Comparison of ENCODE assay signal across 9 mouse cellular contexts in genomic region chr17:12205015-12205693, GRCm38 (mm10).
DNase-seq lines count a peak whose midpoint lies in the region; ATAC-seq lines count a peak whose summit lies in the region.
"Had no signal": no experiment of that assay in that cellular context is flagged by ENCODE, and none has a peak within 500 bp of the region (broad histone marks: within the 10 kb centered on the region; RNA-seq: fewer than 3 reads in every experiment).

No protein-coding gene starts in this region.

- no peaks in the 10 kb centered on the region for H3K36me3 ChIP-seq in forebrain, embryonic 11.5 days (ENCODE audit: control insufficient read depth, insufficient read depth, low read length)
- H3K36me3 ChIP-seq in forebrain, embryonic 16.5 days (ENCODE audit: control insufficient read depth, insufficient read depth) = no peaks in the 10 kb centered on the region
- H3K36me3 ChIP-seq in embryonic facial prominence, embryonic 15.5 days = no peaks in the 10 kb centered on the region
- H3K36me3 ChIP-seq in liver, embryonic 13.5 days = peaks cover 25% of the 10 kb centered on the region

- ATAC-seq in forebrain, embryonic 11.5 days (replicated peaks; ENCODE audit: low FRiP score) = peak; percentile 54
- ATAC-seq in forebrain, embryonic 16.5 days = no peak
- no peak for ATAC-seq in embryonic facial prominence, embryonic 15.5 days (ENCODE audit: insufficient number of reproducible peaks, low FRiP score, low TSS enrichment, low read depth)
- ATAC-seq in liver, embryonic 13.5 days (ENCODE audit: low read depth) = peak; percentile 83

- WGBS in forebrain, embryonic 11.5 days = 78% methylated on average over 10 of the region's 10 CpGs
- WGBS in forebrain, embryonic 16.5 days = 66% methylated on average over 10 of the region's 10 CpGs
- WGBS in embryonic facial prominence, embryonic 15.5 days = 43% methylated on average over 10 of the region's 10 CpGs
- 12% methylated on average over 10 of the region's 10 CpGs for WGBS in liver, embryonic 13.5 days (ENCODE audit: insufficient replicate concordance)

- H3K4me2 ChIP-seq in forebrain, embryonic 11.5 days (ENCODE audit: low read depth, low read length, severe bottlenecking) = no peak overlapping the region
- H3K4me2 ChIP-seq in forebrain, embryonic 16.5 days (ENCODE audit: low read length) = no peak overlapping the region
- no peak overlapping the region for H3K4me2 ChIP-seq in embryonic facial prominence, embryonic 15.5 days (replicated peaks)
- peak overlapping the region; percentile 74 for H3K4me2 ChIP-seq in liver, embryonic 13.5 days

- H3K4me3 ChIP-seq in forebrain, embryonic 11.5 days (ENCODE audit: low read depth, low read length) = no peak overlapping the region
- no peak overlapping the region for H3K4me3 ChIP-seq in forebrain, embryonic 16.5 days (replicated peaks; ENCODE audit: low read length)
- no peak overlapping the region for H3K4me3 ChIP-seq in embryonic facial prominence, embryonic 15.5 days (replicated peaks)
- H3K4me3 ChIP-seq in liver, embryonic 13.5 days (replicated peaks) = peak overlapping the region; percentile 43; the same call in 1 of the 2 replicates

- no peak overlapping the region for H3K9ac ChIP-seq in forebrain, embryonic 11.5 days (ENCODE audit: low read length)
- no peak overlapping the region for H3K9ac ChIP-seq in forebrain, embryonic 16.5 days (replicated peaks; ENCODE audit: low read depth, low read length)
- no peak overlapping the region for H3K9ac ChIP-seq in embryonic facial prominence, embryonic 15.5 days
- peak overlapping the region; percentile 88 for H3K9ac ChIP-seq in liver, embryonic 13.5 days

- H3K27ac ChIP-seq in forebrain, embryonic 11.5 days (ENCODE audit: low read depth, low read length) = 0 out of 2 replicates have a peak overlapping the region, but pooled peaks have one; percentile 46
- no peak overlapping the region for H3K27ac ChIP-seq in forebrain, embryonic 16.5 days (ENCODE audit: low read length)
- peak overlapping the region; percentile 79 for H3K27ac ChIP-seq in embryonic facial prominence, embryonic 15.5 days (replicated peaks)
- H3K27ac ChIP-seq in liver, embryonic 13.5 days = peak overlapping the region; percentile 100

- no peak for DNase-seq in forebrain, embryonic 11.5 days (ENCODE audit: low spot score)
- peak; percentile 49 for DNase-seq in 3T3-L1 (ENCODE audit: low read depth, low spot score)
- peak; percentile 92 for DNase-seq in liver, embryonic 13.5 days
- DNase-seq in adrenal gland, postnatal 10 days = no peak
- DNase-seq in layer of hippocampus, adult 11-12 months (ENCODE audit: low spot score) = no peak
- no peak for DNase-seq in adrenal gland, postnatal 14 days
- DNase-seq: gastrocnemius, postnatal 25 days had no signal

- H3K9me3 ChIP-seq in forebrain, embryonic 11.5 days (ENCODE audit: control insufficient read depth, low read length) = no peaks in the 10 kb centered on the region
- no peaks in the 10 kb centered on the region for H3K9me3 ChIP-seq in forebrain, embryonic 16.5 days (ENCODE audit: control insufficient read depth, low read length)
- no peaks in the 10 kb centered on the region for H3K9me3 ChIP-seq in embryonic facial prominence, embryonic 15.5 days (replicated peaks)
- no peaks in the 10 kb centered on the region for H3K9me3 ChIP-seq in liver, embryonic 13.5 days (replicated peaks)

- no peaks in the 10 kb centered on the region for H3K27me3 ChIP-seq in forebrain, embryonic 11.5 days (ENCODE audit: control insufficient read depth, insufficient read depth, low read length)
- H3K27me3 ChIP-seq in forebrain, embryonic 16.5 days (replicated peaks; ENCODE audit: control insufficient read depth, insufficient read depth, low read length) = no peaks in the 10 kb centered on the region
- no peaks in the 10 kb centered on the region for H3K27me3 ChIP-seq in embryonic facial prominence, embryonic 15.5 days
- H3K27me3 ChIP-seq in liver, embryonic 13.5 days = no peaks in the 10 kb centered on the region

- H3K4me1 ChIP-seq in forebrain, embryonic 11.5 days (replicated peaks; ENCODE audit: control insufficient read depth, insufficient read depth, low read length) = no peaks in the 10 kb centered on the region
- peaks cover 47% of the 10 kb centered on the region for H3K4me1 ChIP-seq in forebrain, embryonic 16.5 days (replicated peaks; ENCODE audit: control insufficient read depth, insufficient read depth, low read length)
- peaks cover 61% of the 10 kb centered on the region for H3K4me1 ChIP-seq in embryonic facial prominence, embryonic 15.5 days
- peaks cover 100% of the 10 kb centered on the region for H3K4me1 ChIP-seq in liver, embryonic 13.5 days (replicated peaks)

Comparison
In these comparisons a context has a peak if more than half of its experiments do, and no peak if none do; other contexts are left out.
1. ATAC-seq: peak in forebrain, embryonic 11.5 days (single experiment) and liver, embryonic 13.5 days (single experiment); none in forebrain, embryonic 16.5 days (single experiment) and embryonic facial prominence, embryonic 15.5 days (single experiment).
2. DNase-seq: peak in 3T3-L1 (single experiment) and liver, embryonic 13.5 days (single experiment); none in forebrain, embryonic 11.5 days (single experiment), adrenal gland, postnatal 10 days (single experiment), layer of hippocampus, adult 11-12 months (single experiment) and adrenal gland, postnatal 14 days (single experiment).